Mouse (Mus musculus) liver, embryonic 13.5 days (tissue): Measurements from ENCODE around the gene Mtmr3. TPM values are rescaled to one million over a fixed set of nuclear protein-coding genes. Genes with fewer than 3 reads are reported as not detected.

Experiments used
- ATAC-seq: fragments of 200-750 bp; cut with Nextera tagmentation; 2 replicates; pipeline ENCODE4 v1.8.0; 2017; ENCODE audit warnings: low read depth, mild to moderate bottlenecking, moderate number of reproducible peaks, moderate library complexity
- DNase-seq: peaks from one replicate; pipeline ENCODE4 v3.0.0; 2022
- H3K27ac ChIP-seq: fragments of 300-500 bp; sonication (generic); 2 replicates; pipeline ENCODE4 v1.5.1; 2015; ENCODE audit warnings: moderate library complexity, mild to moderate bottlenecking, inconsistent platforms
- H3K27me3 ChIP-seq: fragments of 300-500 bp; sonication (generic); 2 replicates; pipeline ENCODE4 v1.6.1; 2015; ENCODE audit warnings: mild to moderate bottlenecking, inconsistent platforms
- H3K36me3 ChIP-seq: fragments of 300-500 bp; sonication (generic); 2 replicates; pipeline ENCODE4 v1.6.1; 2015; ENCODE audit warnings: mild to moderate bottlenecking, inconsistent platforms
- H3K4me1 ChIP-seq: fragments of 300-500 bp; sonication (generic); replicated peaks from 2 replicates; pipeline ENCODE4 v1.6.1; 2015; ENCODE audit warnings: inconsistent platforms
- H3K4me2 ChIP-seq: fragments of 300-500 bp; sonication (generic); 2 replicates; pipeline ENCODE4 v1.6.1; 2015; ENCODE audit warnings: inconsistent platforms, mild to moderate bottlenecking, moderate library complexity
- H3K4me3 ChIP-seq: fragments of 300-500 bp; sonication (generic); replicated peaks from 2 replicates; pipeline ENCODE4 v1.5.1; 2015; ENCODE audit warnings: mild to moderate bottlenecking, inconsistent platforms
- H3K9ac ChIP-seq: fragments of 300-500 bp; sonication (generic); 2 replicates; pipeline ENCODE4 v1.6.1; 2015; ENCODE audit warnings: mild to moderate bottlenecking, inconsistent platforms
- H3K9me3 ChIP-seq: fragments of 300-500 bp; sonication (generic); replicated peaks from 2 replicates; pipeline ENCODE4 v1.6.1; 2016; ENCODE audit warnings: inconsistent platforms
- WGBS: fragments of 180-500 bp; shearing (Covaris S2); methylation state at CpG from one replicate; pipeline ENCODE4 v1.1.7; 2015; ENCODE audit not compliant: insufficient replicate concordance; 5-methylcytosine and 5-hydroxymethylcytosine counted together
- polyA plus RNA-seq: library from polyadenylated mRNA; unstranded; fragments of >200 nt; fragmentation: Nextera tagmentation; extraction: Ambion mirVana; gene quantifications from 2 replicates; pipeline ENCODE4 v1.2.1, GENCODE M21; 2015

Gene Mtmr3
- polyA plus RNA-seq, 1 experiment from 2014 or later = 24.0 TPM

GRCm38 (mm10) chr11:4622997-4623396 is 28.3 kb upstream of the Mtmr3 start:
- H3K9me3 ChIP-seq = no peaks in the 10 kb centered on the region
- H3K27me3 ChIP-seq = peaks cover 13% of the 10 kb centered on the region; the same call in 1 of the 2 replicates
- DNase-seq (no peak), ATAC-seq (no peak)
- 61% methylated on average over 5 of the region's 5 CpGs for WGBS
- H3K9ac ChIP-seq = no peak overlapping the region
- no peak overlapping the region for H3K4me3 ChIP-seq
- no peaks in the 10 kb centered on the region for H3K4me1 ChIP-seq
- H3K27ac ChIP-seq = no peak overlapping the region
- H3K4me2 ChIP-seq = no peak overlapping the region
- H3K36me3 ChIP-seq = no peaks in the 10 kb centered on the region

- DNase-seq = no peak
- ATAC-seq = no peak
- Histone ChIP-seq H3K4me3 (no peak overlapping the region), H3K27ac (no peak overlapping the region), H3K4me1 (no peaks in the 10 kb centered on the region), H3K9ac (no peak overlapping the region), H3K27me3 (peaks cover 13% of the 10 kb centered on the region; the same call in 1 of the 2 replicates), H3K36me3 (no peaks in the 10 kb centered on the region), H3K9me3 (no peaks in the 10 kb centered on the region), H3K4me2 (no peak overlapping the region)
- 72% methylated on average over 7 of the region's 7 CpGs for WGBS
Measured at GRCm38 (mm10) chr11:4622442-4622986, 27.9 kb upstream of the Mtmr3 start.

- H3K4me2 ChIP-seq = no peak overlapping the region
Measured at GRCm38 (mm10) chr11:4621866-4622265, 27.2 kb upstream of the Mtmr3 start.

GRCm38 (mm10) chr11:4620501-4621108 is 25.9 kb upstream of the Mtmr3 start:
- Histone ChIP-seq H3K9me3 (no peaks in the 10 kb centered on the region), H3K4me1 (no peaks in the 10 kb centered on the region), H3K4me3 (no peak overlapping the region), H3K9ac (no peak overlapping the region), H3K27me3 (0 out of 2 replicates have a peak, but pooled peaks cover 6% of the 10 kb centered on the region), H3K4me2 (no peak overlapping the region), H3K36me3 (no peaks in the 10 kb centered on the region), H3K27ac (no peak overlapping the region)
- 56% methylated on average over 13 of the region's 13 CpGs for WGBS
- ATAC-seq = no peak
- DNase-seq = no peak

More at GRCm38 (mm10) chr11:4621866-4622265, 27.2 kb upstream of the Mtmr3 start:
- no peak overlapping the region for H3K4me3 ChIP-seq
- WGBS = 67% methylated on average over 4 of the region's 4 CpGs
- H3K9ac ChIP-seq = no peak overlapping the region
- no peak overlapping the region for H3K27ac ChIP-seq
- H3K27me3 ChIP-seq = peaks cover 6% of the 10 kb centered on the region; the same call in 1 of the 2 replicates
- H3K4me1 ChIP-seq = no peaks in the 10 kb centered on the region
- H3K9me3 ChIP-seq = no peaks in the 10 kb centered on the region
- DNase-seq (no peak), ATAC-seq (no peak)
- no peaks in the 10 kb centered on the region for H3K36me3 ChIP-seq

GRCm38 (mm10) chr11:4620017-4620485 is 25.4 kb upstream of the Mtmr3 start, which contains the start of gene Gm11032:
Gm11032 (plus strand) TSS chr11:4620067.
- Histone ChIP-seq H3K36me3 (no peaks in the 10 kb centered on the region), H3K9me3 (no peaks in the 10 kb centered on the region), H3K27me3 (0 out of 2 replicates have a peak, but pooled peaks cover 6% of the 10 kb centered on the region), H3K9ac (no peak within 1 kb of the TSS), H3K27ac (no peak within 1 kb of the TSS), H3K4me2 (no peak within 1 kb of the TSS), H3K4me3 (no peak within 1 kb of the TSS), H3K4me1 (no peaks in the 10 kb centered on the region)
- no peak for ATAC-seq
- WGBS = 67% methylated on average over 16 of the region's 16 CpGs
- no peak for DNase-seq

- no peak overlapping the region for H3K27ac ChIP-seq
- H3K27me3 ChIP-seq = peaks cover 17% of the 10 kb centered on the region
- no peak overlapping the region for H3K4me2 ChIP-seq
- ATAC-seq (no peak), DNase-seq (no peak)
- no peak overlapping the region for H3K4me3 ChIP-seq
- WGBS = 69% methylated on average over 2 of the region's 2 CpGs
- no peaks in the 10 kb centered on the region for H3K36me3 ChIP-seq
- no peak overlapping the region for H3K9ac ChIP-seq
- no peaks in the 10 kb centered on the region for H3K4me1 ChIP-seq
- H3K9me3 ChIP-seq = no peaks in the 10 kb centered on the region
Measured at GRCm38 (mm10) chr11:4611904-4612303, 17.2 kb upstream of the Mtmr3 start.

- no peak for ATAC-seq
- H3K36me3 ChIP-seq = no peaks in the 10 kb centered on the region
- H3K4me1 ChIP-seq = peaks cover 21% of the 10 kb centered on the region
- no peak overlapping the region for H3K4me2 ChIP-seq
- DNase-seq = no peak
- 74% methylated on average over 1 of the region's 1 CpGs for WGBS
- H3K4me3 ChIP-seq = no peak overlapping the region
- no peak overlapping the region for H3K27ac ChIP-seq
- no peak overlapping the region for H3K9ac ChIP-seq
- H3K27me3 ChIP-seq = peaks cover 20% of the 10 kb centered on the region
- no peaks in the 10 kb centered on the region for H3K9me3 ChIP-seq
Measured at GRCm38 (mm10) chr11:4606541-4606940, 11.9 kb upstream of the Mtmr3 start.

GRCm38 (mm10) chr11:4605414-4605813 is 10.8 kb upstream of the Mtmr3 start:
- ATAC-seq (peak; percentile 75), DNase-seq (peak; percentile 56)
- no peak overlapping the region for H3K4me2 ChIP-seq
- no peak overlapping the region for H3K9ac ChIP-seq
- no peaks in the 10 kb centered on the region for H3K9me3 ChIP-seq
- WGBS = 46% methylated on average over 7 of the region's 7 CpGs
- H3K36me3 ChIP-seq = no peaks in the 10 kb centered on the region
- peaks cover 21% of the 10 kb centered on the region for H3K4me1 ChIP-seq
- H3K4me3 ChIP-seq = no peak overlapping the region
- no peak overlapping the region for H3K27ac ChIP-seq
- peaks cover 16% of the 10 kb centered on the region for H3K27me3 ChIP-seq

GRCm38 (mm10) chr11:4604441-4604840 is 9.8 kb upstream of the Mtmr3 start:
- 37% methylated on average over 6 of the region's 6 CpGs for WGBS
- no peak for DNase-seq
- H3K27ac ChIP-seq = no peak overlapping the region
- H3K4me3 ChIP-seq = no peak overlapping the region
- peaks cover 21% of the 10 kb centered on the region for H3K4me1 ChIP-seq
- no peaks in the 10 kb centered on the region for H3K36me3 ChIP-seq
- peaks cover 13% of the 10 kb centered on the region for H3K27me3 ChIP-seq
- H3K4me2 ChIP-seq = no peak overlapping the region
- H3K9me3 ChIP-seq = no peaks in the 10 kb centered on the region
- H3K9ac ChIP-seq = no peak overlapping the region
- ATAC-seq = no peak

- ATAC-seq (no peak), DNase-seq (no peak)
- H3K27me3 ChIP-seq = peaks cover 13% of the 10 kb centered on the region
- H3K9me3 ChIP-seq = no peaks in the 10 kb centered on the region
- no peak overlapping the region for H3K27ac ChIP-seq
- no peak overlapping the region for H3K9ac ChIP-seq
- 39% methylated on average over 12 of the region's 12 CpGs for WGBS
- peaks cover 21% of the 10 kb centered on the region for H3K4me1 ChIP-seq
- H3K4me2 ChIP-seq = no peak overlapping the region
- no peaks in the 10 kb centered on the region for H3K36me3 ChIP-seq
- no peak overlapping the region for H3K4me3 ChIP-seq
Measured at GRCm38 (mm10) chr11:4602691-4603441, 8.2 kb upstream of the Mtmr3 start.

GRCm38 (mm10) chr11:4601890-4602289 is 7.2 kb upstream of the Mtmr3 start:
- 82% methylated on average over 5 of the region's 5 CpGs for WGBS
- no peak overlapping the region for H3K4me2 ChIP-seq
- DNase-seq = no peak
- no peaks in the 10 kb centered on the region for H3K36me3 ChIP-seq
- no peak overlapping the region for H3K9ac ChIP-seq
- no peak overlapping the region for H3K27ac ChIP-seq
- H3K9me3 ChIP-seq = no peaks in the 10 kb centered on the region
- ATAC-seq = no peak
- no peak overlapping the region for H3K4me3 ChIP-seq
- H3K4me1 ChIP-seq = peaks cover 21% of the 10 kb centered on the region
- H3K27me3 ChIP-seq = peaks cover 13% of the 10 kb centered on the region
